Mouse (Mus musculus): ENCODE measurements around the gene Zbtb11. TPM values are rescaled to one million over a fixed set of nuclear protein-coding genes. Genes with fewer than 3 reads are reported as not detected.

The Zbtb11 gene
- polyA plus RNA-seq, 1 experiment from 2014 or later = 19.9 TPM

Other genes starting within 250 kb of the Zbtb11 start
- gene Nfkbiz, start 135.0 kb upstream of the Zbtb11 start, polyA plus RNA-seq (2015; fragmentation: Nextera tagmentation; extraction: Ambion mirVana) = 3.8 and 4.3 TPM in 2 replicates
- gene Nxpe3, start 78.6 kb upstream of the Zbtb11 start, polyA plus RNA-seq (2015; fragmentation: Nextera tagmentation; extraction: Ambion mirVana) = 1.6 and 1.9 TPM in 2 replicates
- gene Cep97, start 39.0 kb upstream of the Zbtb11 start, polyA plus RNA-seq (2015; fragmentation: Nextera tagmentation; extraction: Ambion mirVana) = 13.0 and 13.7 TPM in 2 replicates
- 771 and 828 TPM in 2 replicates for gene Rpl24, start 7.6 kb upstream of the Zbtb11 start, polyA plus RNA-seq (2015; fragmentation: Nextera tagmentation; extraction: Ambion mirVana)
- gene Pcnp, start 55.9 kb downstream of the Zbtb11 start, polyA plus RNA-seq (2015; fragmentation: Nextera tagmentation; extraction: Ambion mirVana) = 216 and 240 TPM in 2 replicates
- gene Trmt10c, start 63.9 kb downstream of the Zbtb11 start, polyA plus RNA-seq (2015; fragmentation: Nextera tagmentation; extraction: Ambion mirVana) = 28.8 and 28.9 TPM in 2 replicates
- 28.8 and 33.2 TPM in 2 replicates for gene Senp7, start 74.5 kb downstream of the Zbtb11 start, polyA plus RNA-seq (2015; fragmentation: Nextera tagmentation; extraction: Ambion mirVana)
- gene Impg2, start 230.4 kb downstream of the Zbtb11 start, polyA plus RNA-seq (2015; fragmentation: Nextera tagmentation; extraction: Ambion mirVana) = 0.04 and 0.10 TPM in 2 replicates

All from kidney, embryonic 15.5 days (tissue).